Mouse (Mus musculus): ENCODE measurements at regions not wholly inside any gene's neighbourhood (a gene's known extent, or its start where the extent isn't known, plus 50 kb on each side); places are given as distances from the start of the nearest gene placed in this dataset.

DNA sequence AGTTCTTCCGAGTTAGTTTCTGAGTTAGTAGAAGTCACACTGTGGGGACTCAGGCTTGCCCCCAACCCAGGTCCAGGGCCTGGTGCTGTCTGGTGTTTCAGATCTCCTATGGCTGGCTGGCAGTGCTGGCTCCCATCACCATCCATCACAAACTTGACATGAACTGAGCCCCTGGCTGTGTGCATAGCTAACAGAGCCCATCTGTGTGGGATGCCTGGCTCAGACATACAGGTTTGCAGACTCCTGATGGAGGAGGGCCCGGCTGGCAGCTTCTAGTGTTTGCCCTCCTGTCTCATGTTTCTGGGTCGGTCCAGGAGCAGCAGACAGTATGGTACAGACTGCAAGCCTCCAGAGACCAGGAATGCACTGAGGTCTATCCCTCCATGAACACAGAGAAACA lies 169.5 kb upstream of the Sulf2 start:
- TF ChIP-seq POLR2A (IDR thresholded peaks at IDR 0.05; ENCODE audit: borderline replicate concordance, extremely low read depth, low read depth, low read length) (no peak), CTCF (IDR thresholded peaks at IDR 0.05; ENCODE audit: insufficient read depth, low read length) (no peak)
